Mouse (Mus musculus): ENCODE measurements at regions not wholly inside any gene's neighbourhood (a gene's known extent, or its start where the extent isn't known, plus 50 kb on each side); places are given as distances from the start of the nearest gene placed in this dataset.

DNA sequence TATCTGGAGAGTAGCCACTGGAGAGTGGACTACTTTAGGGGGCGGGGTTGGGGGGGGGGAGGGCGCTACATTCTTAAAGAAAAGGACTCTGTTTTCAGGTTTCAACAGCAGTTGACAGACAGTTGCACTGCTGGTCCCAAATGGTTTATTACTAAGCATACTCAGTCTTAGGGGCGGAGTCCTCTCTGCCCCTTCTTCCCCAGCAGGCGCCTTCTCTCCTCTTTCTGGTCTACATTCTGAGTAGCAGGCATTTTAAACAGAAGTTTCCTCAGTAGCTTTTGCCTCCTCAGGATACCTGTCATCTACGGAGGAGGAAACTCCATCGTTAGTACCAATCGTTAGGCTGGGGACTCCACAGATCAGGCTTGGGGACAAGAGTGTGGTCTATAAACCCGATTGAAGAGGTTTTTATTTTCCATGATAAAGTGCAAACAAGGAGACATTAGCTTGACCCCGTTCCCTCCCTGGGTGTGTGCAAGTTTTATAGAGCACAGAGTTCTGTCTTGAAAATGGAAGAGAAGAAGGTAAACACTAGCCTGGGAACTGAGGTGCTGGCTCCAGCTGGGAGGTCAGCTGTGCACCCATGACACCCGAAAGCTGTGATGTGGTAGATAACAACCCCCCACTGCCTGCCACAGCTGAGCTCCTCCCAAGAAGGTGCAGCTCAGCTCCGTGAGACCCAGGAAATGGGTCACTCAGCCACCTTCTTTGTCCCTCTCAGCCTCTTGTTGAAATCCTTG is 107.8 kb downstream of the Btg1 start:
- no peak for DNase-seq

DNA sequence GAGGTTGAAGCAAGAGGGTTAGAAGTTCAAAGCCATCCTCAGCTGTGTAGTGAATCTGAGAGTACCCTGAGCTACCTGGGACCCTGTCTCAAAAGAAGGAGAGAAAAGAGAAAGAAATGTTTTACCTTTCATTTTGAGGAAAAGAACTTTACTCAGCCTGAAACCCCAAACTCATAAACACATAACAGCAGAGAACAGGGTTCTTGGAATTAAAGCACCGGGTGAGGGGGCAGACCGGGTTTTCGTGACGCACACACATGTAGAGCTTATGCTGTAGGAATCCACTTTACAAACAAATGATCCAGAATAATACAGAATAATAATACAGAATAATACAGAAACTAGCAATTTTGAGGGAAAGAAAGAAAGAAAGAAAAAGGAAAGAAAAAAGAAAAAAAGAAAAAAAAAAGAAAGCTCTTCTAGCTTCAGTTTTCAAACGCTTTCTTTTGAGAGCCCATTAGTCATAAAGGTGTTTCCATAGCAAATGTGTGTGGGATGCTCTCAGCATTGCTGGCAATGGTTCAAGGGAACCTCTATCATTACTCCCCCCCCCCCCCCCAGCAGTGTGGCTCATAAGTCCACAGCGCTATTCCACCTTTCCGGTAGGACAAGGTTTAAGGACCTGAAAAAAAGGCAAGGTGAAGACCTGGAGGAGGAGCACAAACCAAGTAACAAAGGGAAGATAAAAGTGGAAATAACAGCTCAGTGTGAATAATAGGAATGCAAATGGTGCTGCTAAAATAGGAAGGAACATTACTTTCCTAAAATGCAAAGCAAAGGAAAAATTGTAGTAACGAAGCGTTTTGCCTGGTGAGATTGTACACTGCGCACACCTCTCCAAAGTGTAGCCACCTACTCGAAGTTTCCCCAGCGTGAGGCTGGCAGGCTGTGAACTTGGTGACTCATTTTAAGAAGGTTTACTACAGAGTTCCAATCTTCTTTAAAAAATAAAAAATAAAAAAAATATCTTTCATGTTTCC is 110.3 kb downstream of the Btg1 start:
- DNase-seq = no peak

DNA sequence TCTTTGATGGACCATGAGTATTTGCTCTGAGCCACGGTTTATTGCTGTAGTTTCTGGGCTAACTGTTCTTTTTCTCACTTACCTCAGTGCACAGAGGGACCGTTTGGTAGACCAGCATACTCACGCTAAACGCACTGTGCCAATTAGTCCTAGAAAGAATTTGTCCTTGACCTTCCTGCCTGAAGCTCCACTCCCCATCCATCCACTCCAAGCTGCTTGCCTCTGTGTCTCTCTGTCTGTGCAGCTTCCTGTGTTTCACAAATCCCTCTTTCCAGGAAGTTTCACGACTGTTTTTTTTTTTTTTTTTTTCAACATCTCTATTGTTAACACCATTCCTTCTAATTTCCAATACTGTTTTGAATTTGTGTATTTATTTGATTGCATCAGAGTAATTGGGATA is 116.8 kb downstream of the Btg1 start:
- no peak for DNase-seq

DNA sequence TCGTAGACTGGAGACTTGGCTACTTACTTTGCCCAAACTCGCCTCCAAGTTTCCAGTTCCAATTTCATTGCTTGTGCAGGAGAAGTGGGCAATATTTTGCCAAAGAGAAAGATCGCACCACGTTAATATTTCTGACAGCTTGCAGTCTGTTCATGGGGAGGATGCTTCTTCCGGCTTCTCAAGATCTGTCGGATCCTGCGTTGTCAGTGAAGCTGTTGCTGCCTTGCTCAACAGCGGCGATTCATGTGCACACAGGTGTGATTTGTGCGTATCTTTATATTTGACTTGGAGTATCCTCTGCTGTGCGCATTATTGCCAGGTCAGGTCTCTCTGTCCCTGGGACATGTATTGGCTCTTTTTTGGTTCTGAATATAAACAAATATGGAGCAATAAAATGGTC is 118.3 kb downstream of the Btg1 start:
- no peak for DNase-seq

DNA sequence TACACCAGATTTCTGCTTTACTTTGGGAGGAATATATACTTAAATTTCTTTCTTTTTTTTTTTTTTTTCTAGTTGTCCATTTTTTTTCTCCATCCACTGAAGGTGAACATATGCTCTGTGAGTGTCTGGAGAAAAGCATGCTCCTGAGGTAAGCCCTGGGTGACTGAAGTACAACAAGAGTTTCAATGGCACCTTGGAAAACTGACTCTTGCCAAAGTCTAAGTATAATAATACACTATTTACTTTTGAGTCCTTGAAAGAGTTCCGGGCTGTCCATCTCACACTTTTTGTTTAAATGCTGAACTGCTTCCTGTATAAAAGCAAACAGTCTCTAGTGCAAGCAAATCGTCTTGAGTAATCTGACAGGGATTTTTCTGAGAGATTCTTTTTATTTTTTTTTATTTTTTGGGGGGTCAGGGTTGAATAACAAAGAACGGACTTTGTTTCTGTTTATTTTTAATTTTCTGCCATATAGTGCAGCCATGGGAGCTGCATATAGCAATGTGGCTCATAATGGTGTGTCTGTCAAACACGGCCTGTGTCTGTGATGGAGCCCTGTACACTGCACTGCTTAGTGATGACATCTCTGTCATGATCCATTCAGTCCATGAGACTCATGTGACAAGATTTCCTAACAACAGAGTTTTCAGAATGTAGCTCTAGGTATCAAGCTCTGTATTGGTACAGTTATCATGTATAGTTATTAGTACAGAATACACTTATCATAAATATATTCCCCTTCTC is 119.3 kb downstream of the Btg1 start:
- no peak for DNase-seq

DNA sequence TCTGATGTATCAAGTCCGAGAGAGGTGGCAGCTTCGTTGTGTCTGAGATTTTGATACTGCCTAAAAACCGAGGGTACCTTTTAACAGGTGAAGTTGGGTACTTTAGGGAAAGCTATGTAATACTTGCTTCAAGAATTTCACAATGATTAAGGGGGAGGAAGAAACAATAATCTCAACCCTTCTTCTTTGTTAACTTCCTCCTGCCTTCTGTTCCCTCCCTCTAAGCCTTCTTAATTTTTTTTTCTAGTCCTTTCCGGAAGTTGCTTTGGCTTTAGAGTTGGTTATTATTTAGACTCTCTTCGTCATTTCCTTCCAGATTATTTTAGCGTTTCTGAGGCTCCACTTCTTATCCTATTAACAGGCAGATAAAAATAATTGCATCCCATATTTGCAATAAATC is 121.2 kb downstream of the Btg1 start:
- no peak for DNase-seq

DNA sequence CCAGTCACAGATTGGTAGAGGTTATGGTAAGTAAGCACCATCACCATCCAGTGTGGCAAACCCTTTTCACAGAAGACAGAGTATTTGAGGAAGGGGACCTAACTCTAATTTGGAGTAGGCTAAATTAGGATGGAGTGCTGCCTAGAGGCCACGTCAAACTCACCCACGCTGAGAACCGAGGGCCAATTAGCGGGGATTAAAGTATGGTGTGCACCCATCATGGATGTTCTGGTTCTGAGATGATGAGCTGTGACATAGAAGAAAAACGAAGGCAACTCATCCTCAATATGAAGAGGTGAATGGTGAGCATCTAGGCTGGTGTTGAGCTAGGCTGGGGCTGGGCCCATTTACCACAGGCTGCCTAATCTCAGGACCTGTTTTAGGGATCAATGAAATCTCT is 121.8 kb downstream of the Btg1 start:
- no peak for DNase-seq

DNA sequence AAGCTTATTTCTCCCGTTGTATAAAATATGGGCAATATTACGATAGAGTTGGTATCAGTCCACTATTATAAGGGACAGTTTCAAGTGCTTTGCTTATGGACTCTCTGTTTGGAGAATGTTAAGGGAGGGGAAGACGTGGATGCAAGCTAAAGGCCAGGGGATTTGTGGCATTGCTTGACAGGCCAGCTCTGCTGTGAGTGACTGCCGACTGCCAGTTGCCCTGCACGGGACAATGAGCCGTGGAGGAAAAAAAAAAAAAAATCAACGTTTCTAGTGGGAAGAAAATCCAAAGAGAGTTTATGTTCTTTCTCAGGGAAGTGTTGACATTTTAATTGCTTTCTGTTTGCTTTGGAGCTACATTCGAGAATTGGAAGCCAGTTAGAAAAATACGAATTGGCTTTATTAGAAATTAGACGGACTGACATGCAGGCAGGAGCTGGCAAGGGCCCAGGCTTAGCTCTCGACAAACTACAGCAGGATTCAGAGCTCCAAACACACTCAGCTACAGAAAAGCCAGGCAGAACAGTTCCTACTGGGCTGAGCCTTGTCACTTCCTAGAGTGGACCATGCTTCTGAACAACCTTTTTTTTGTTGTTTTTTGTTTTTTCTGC is 127.5 kb downstream of the Btg1 start:
- DNase-seq = peak; percentile 82 to 86

DNA sequence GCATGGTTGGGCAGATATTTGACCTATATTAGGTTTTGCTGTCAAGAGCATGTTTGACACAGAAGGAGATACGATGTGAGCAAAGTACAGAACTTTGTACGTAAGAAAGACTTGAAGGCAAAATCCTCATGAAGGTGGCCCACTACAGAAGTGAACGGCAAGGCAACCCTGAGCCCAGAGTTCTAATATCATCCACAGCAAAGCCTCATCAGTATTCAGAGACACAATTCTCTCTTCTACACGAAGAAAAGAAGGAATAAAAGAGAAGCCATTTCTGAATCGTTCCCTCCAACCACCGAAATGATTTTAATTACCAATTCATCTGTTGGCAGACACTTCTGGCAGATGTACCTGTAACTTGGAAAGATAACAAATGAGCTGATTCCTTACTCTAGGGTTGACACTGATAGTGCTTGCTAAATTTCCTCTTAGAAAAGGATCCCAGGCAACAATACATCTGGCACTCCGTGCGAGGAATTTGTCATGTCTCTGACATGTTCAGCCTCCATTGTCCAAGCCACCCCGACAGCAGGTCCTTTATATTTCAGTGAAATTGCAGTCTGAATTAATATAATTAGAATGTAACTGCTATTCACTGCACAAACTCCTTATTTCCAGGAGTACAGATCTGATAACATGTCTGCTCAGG is 130.3 kb downstream of the Btg1 start:
- peak; percentile 17 to 40 for DNase-seq

DNA sequence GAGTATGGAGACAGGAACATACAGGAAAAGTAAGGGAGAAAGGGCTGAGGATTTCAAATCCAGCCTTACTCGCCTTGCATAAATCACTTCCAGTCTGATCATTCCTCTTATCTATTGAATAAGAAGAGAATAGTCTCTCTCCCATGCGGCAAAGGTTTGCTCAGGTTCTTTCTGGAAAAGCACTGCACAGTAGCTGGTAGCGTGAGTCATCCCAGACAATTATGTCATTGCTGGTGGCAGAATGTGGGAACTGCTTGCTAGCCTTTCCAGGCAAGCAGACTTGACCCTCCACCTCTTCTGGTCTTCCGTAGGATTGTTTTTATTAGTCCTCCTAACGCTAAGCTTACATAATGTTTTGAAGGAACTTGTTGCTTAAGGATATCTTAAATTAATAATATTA is 134.1 kb downstream of the Btg1 start:
- DNase-seq = no peak

DNA sequence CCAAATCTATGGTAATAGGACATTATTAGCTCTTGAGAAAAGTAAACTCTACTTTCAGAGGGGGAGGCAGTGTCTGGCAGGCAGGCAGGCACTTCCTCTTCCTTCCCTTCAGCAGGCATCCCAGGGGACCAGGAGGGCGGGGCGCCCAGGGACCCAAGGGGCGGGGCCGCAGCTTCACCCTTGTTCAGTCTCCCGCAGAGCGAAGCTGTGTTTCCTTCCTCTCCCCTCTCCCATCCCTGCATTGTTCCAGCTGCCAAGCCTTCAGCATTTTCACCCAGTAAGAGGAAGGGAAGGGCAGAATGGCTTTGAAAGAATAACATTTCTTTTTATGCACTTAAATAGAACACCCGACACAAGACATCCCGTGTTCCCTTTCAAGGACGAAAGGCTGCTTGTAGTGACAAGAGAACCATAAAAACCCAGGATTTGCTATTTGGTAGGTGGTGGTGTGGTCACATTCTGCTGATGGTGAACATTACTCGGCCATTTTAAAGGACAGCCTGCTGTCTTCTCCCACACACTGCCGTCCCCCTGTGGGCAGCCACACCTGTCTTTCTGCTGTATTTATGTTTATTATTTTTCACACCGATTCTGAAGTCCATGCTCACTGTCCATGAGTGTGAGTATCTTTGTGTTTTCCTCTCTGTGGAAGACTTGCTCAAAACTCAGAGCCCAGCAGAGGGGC is 134.9 kb downstream of the Btg1 start:
- DNase-seq = peak; percentile 63 to 77

DNA sequence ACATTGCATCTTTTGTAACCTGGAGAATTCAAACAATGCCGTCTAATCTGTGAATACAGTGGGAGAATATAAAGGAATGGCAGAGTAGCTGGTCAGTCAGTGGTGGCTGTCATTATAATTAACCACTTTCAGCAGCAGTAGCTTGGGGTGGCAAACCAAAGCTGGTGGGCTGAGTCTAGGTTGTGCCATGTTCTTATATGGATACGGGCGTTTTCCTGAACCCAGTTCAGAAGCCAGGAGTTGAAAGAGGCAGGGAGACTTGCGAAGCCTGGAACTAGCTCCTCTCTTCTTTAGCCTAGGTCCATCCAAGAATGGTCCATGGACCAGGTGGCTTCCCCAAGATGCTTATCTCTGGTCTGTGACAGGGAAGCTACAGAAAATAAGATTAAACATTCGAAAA is 135.7 kb downstream of the Btg1 start:
- DNase-seq = no peak

DNA sequence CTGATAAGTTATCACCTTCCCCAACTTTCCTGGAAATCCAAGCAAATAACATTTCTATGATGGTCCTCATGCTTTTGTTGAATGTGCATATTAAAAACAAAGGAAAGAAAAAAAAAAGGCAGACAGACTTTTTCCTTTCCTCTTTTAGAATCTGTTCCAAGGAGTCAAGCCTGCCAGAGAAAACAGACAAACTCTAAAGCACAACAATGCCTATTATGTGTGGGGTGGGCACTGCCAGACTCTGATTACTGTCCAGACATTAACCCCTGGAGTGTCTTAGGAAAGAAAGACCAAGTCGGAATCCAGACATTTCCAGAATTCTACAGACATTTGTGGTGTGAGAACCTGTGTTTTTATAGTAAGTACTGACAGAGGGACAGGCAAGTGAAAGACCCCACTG is 136.7 kb downstream of the Btg1 start:
- no peak for DNase-seq

DNA sequence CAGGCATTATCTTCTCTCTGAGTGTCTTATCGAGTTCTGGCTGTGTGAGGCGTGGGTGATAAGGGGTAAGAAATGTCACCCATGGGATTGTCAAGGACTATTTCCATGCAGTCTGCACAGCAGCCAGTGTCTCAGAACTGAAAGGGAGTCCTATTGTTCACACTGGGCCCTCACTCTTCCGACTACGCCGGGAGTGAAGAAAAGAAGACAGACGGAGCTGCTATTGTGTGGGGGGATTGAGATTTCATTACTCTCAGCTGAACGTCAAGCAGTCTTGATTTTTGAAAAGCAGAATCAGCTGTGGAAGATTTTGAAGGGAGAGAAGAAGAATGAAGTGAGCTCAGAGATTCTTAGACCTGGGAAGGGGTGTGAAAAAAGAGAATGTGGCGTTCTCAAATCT is 138.9 kb downstream of the Btg1 start:
- DNase-seq = no peak

DNA sequence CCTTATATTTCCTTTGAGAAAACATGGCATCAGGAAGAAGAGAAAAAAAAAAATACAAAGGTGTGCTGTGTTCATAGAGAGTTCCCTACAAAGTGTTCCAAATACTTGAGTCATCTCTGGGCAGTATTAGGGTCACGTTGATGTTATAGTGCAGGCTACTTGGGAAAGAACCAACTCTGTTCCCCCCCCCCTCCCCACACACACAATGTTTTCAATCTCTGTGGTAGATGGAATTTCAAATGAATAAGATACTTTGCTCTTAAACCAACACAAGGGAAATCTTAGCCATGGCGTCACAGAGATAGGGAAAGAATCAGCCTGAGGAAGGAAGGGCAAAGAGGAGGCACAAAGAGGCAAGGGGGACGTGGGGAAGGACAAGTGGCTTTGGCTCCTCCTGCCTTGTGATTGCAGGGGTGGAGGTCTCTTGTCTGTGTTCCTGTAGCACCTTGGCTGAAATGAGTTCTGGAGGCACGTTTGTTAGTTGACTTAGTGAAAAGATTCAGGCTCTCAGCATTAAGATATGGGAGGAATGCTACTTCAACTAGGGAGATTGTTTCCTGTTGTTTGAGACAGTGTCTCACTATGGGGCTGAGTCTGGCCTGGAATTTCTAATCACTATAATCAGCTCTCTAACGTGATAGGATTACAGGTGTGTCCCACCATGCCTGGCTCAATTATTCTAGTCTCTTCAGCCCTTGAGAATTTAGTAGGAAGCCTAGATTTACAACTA is 139.7 kb downstream of the Btg1 start:
- DNase-seq = no peak

DNA sequence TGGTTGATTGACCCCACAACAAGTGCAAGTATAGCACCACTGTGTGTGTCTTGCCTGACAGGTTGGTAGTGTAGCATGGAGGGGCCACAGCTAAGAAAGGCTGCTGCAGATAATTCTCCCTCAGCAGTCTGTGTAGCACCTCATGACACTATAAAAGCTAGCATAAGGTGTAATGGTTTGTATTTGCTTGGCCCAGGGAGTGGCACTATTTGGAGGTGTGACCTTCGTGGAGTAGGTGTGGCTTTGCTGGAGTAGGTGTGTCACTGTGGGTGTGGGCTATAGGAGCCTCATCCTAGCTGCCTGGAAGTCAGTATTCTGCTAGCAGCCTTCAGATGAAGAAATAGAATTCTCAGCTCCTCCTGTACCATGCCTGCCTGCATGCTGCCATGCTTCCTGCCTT is 140.5 kb downstream of the Btg1 start:
- DNase-seq = no peak

DNA sequence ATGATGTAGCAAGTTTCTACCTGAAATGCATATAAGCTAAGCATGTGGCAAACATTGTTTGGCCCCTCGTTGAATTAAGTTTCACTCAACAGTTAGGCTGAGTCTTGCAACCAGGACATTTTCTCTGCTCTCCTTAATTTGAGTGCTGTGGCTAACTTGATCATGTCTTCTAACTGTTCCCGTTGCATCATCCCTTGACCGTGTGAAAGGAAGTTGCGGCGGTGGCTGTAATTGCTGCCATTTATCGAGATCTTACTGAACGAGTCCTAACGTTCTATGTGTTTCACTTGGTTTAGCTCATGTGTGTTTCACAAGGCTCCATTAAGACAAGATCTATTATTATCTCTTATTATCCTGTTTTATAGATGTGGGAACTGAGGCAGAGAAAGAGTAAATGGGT is 144.8 kb downstream of the Btg1 start:
- DNase-seq = no peak

DNA sequence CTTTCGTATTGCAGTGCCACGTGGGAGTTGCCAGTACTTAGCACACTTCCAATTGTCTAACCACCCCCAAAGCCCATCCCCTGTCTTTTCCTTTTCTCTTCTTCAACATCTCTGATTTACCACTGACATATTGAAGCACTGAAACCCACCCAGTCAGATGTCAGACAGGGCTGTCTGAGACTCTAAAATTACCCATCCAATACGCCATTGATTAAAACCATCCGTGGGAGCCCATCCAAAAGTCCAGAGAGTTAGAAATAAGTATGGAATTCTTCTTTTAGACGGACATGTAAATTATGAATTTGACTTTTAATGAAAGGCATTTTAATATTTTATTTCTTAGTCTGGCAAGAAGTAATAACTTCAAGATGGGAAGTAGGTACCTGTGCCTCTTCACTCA is 148.8 kb downstream of the Btg1 start:
- no peak for DNase-seq

DNA sequence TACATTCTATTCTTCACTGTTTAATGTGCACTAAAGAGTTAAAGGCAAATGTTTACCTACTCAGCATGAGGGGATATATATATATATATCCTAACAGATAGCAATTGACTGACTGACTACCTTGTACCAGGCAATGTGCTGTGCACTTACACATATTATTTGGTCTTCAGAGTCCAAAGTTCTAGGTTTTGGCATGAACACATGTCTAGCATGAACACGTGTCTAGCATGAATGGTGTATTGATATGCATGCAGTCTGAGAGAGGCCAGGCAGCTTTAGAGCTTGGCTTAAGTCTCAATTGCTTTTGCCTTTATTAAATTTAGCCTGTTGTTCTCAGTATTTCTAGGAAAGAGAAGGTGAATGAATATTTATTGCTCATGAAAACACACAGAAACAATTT is 161.4 kb downstream of the Btg1 start:
- DNase-seq = no peak

DNA sequence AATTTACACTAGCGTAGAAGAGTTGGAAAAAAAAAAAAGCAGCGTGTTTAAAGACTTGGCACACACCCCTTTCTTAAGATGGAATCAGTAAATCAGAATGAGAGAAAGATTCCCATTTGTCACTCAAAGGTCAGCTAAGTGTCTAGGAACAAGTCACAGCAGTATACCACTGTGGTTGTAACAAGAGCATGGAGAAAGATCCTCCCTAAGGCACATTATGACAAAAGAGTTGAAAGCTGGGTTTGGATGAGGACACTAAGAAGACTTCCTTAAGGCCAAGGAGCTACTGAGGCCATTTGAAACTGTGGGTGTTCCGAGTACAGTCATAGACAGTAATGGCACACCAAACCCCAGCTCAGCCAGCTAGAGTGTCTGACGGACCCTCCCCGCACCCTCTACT is 167.2 kb downstream of the Btg1 start:
- no peak for DNase-seq

DNA sequence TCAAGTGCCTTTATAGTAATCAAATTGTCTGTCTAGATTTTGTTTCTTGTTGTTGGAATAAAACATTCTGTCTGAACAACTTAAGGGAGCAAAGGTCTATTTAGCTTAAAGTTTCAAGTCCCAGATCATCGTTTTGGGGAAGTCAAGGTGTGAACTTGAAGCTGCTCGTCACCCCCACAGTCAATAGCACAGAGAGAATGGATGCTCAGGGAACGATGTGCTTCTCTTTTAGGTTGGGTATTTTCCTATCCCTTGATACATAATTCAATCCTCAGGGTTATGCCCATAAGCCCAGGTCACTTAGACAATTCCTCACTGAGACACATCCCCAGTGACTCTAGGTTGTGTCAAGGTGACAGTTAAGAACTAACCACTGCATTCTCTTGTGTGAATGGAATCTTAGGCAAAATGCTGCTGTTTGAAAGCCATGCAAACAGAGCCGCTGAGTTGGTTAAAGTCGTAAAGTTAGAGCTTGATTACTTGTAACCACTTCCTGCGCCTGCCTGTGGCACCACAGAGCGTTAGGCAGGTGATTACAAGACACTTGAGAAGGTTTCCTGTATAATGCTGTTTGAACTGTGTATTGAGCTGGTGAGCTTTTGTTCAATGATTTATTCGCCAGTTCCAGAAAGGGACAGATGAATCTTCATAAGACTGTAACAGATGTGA is 170.2 kb downstream of the Btg1 start:
- no peak for DNase-seq

Data from cerebellum, postnatal 10 days (tissue).